ENCODE assay signal across 8 mouse cellular contexts in genomic region chr16:87494955-87495655, GRCm38 (mm10). TPM values are rescaled to one million over a fixed set of nuclear protein-coding genes. Genes with fewer than 3 reads are reported as not detected.
DNase-seq lines count a peak whose midpoint lies in the region; ATAC-seq and TF ChIP-seq lines count a peak whose summit lies in the region.

No protein-coding gene starts in this region.

- WGBS in forebrain, postnatal 0 days, result under 1% methylated on average over 39 of the region's 39 CpGs
- under 1% methylated on average over 39 of the region's 39 CpGs for WGBS in liver, embryonic 15.5 days (ENCODE audit: insufficient replicate concordance)
- under 1% methylated on average over 35 of the region's 39 CpGs for WGBS in stomach, postnatal 0 days

- H3K36me3 ChIP-seq in forebrain, postnatal 0 days (ENCODE audit: insufficient read depth), result peaks cover 34% of the 10 kb centered on the region
- H3K36me3 ChIP-seq in liver, embryonic 15.5 days (replicated peaks), result peaks cover 41% of the 10 kb centered on the region
- peaks cover 11% of the 10 kb centered on the region for H3K36me3 ChIP-seq in stomach, postnatal 0 days (ENCODE audit: control insufficient read depth, insufficient read depth, low read length)

- no peak for TF ChIP-seq EP300 in stomach, postnatal 0 days (optimal IDR thresholded peaks at IDR 0.05)

- no peak for TF ChIP-seq CTCF in forebrain, postnatal 0 days (IDR thresholded peaks at IDR 0.05; ENCODE audit: low read depth)
- TF ChIP-seq CTCF in stomach, postnatal 0 days (IDR thresholded peaks at IDR 0.05; ENCODE audit: low read depth), result no peak

- peak overlapping the region; percentile 92 for H3K27ac ChIP-seq in forebrain, postnatal 0 days (ENCODE audit: low read depth, low read length)
- peak overlapping the region; percentile 82 for H3K27ac ChIP-seq in liver, embryonic 15.5 days (replicated peaks)
- peak overlapping the region; percentile 92 for H3K27ac ChIP-seq in stomach, postnatal 0 days (replicated peaks)

- H3K27me3 ChIP-seq in forebrain, postnatal 0 days (ENCODE audit: insufficient read depth, low read length), result no peaks in the 10 kb centered on the region
- H3K27me3 ChIP-seq in liver, embryonic 15.5 days, result no peaks in the 10 kb centered on the region
- no peaks in the 10 kb centered on the region for H3K27me3 ChIP-seq in stomach, postnatal 0 days (ENCODE audit: control insufficient read depth, insufficient read depth, low read length)

- H3K4me1 ChIP-seq in forebrain, postnatal 0 days (ENCODE audit: insufficient read depth), result peaks cover 9% of the 10 kb centered on the region; the same call in 1 of the 2 replicates
- H3K4me1 ChIP-seq in liver, embryonic 15.5 days (replicated peaks), result peaks cover 20% of the 10 kb centered on the region
- peaks cover 3% of the 10 kb centered on the region for H3K4me1 ChIP-seq in stomach, postnatal 0 days (replicated peaks; ENCODE audit: control insufficient read depth, insufficient read depth)

- peak overlapping the region; percentile 67 for H3K4me2 ChIP-seq in forebrain, postnatal 0 days (ENCODE audit: low read depth)
- peak overlapping the region; percentile 85 for H3K4me2 ChIP-seq in liver, embryonic 15.5 days
- peak overlapping the region; percentile 75 for H3K4me2 ChIP-seq in stomach, postnatal 0 days (replicated peaks; ENCODE audit: low read depth)

- DNase-seq in embryo, embryonic 10 days (ENCODE audit: low spot score), result peak; percentile 22
- DNase-seq in embryo, embryonic 9.5 days (ENCODE audit: extremely low spot score), result no peak
- peak; percentile 47 to 56 for DNase-seq in right cerebral cortex, postnatal 10 days (ENCODE audit: low spot score in 2 of 2)
- no peak for DNase-seq in right cerebral cortex, postnatal 25 days
- no peak for DNase-seq in forebrain, postnatal 0 days
- no peak for DNase-seq in stomach, postnatal 0 days (ENCODE audit: low spot score)

- no peaks in the 10 kb centered on the region for H3K9me3 ChIP-seq in forebrain, postnatal 0 days (ENCODE audit: low read length)
- no peaks in the 10 kb centered on the region for H3K9me3 ChIP-seq in liver, embryonic 15.5 days (replicated peaks)
- no peaks in the 10 kb centered on the region for H3K9me3 ChIP-seq in stomach, postnatal 0 days (ENCODE audit: control insufficient read depth, low read length)

- peak overlapping the region; percentile 97 for H3K4me3 ChIP-seq in forebrain, postnatal 0 days (ENCODE audit: low read depth, low read length)
- H3K4me3 ChIP-seq in liver, embryonic 15.5 days (replicated peaks), result peak overlapping the region; percentile 99
- peak overlapping the region; percentile 95 for H3K4me3 ChIP-seq in stomach, postnatal 0 days (ENCODE audit: low read depth, low read length)

- ATAC-seq in forebrain, postnatal 0 days, result no peak
- peak; percentile 54 for ATAC-seq in liver, embryonic 15.5 days (ENCODE audit: insufficient read depth)
- ATAC-seq in stomach, postnatal 0 days (ENCODE audit: low FRiP score, low TSS enrichment), result peak; percentile 56
- no peak for ATAC-seq in CD4-positive, CD25-positive, alpha-beta regulatory T cell, adult 4 months

- H3K9ac ChIP-seq in forebrain, postnatal 0 days, result peak overlapping the region; percentile 95
- peak overlapping the region; percentile 97 for H3K9ac ChIP-seq in liver, embryonic 15.5 days
- H3K9ac ChIP-seq in stomach, postnatal 0 days (ENCODE audit: low read length), result peak overlapping the region; percentile 98

RNA-seq across cellular contexts. Expression of gene Cct8, which starts 0.6 kb away (rescaled TPM):
- total RNA-seq in forebrain, postnatal 0 days (2014; rRNA removed), result 211 and 215 TPM in 2 replicates
- polyA plus RNA-seq in forebrain, postnatal 0 days (2015; fragmentation: Nextera tagmentation; extraction: Ambion mirVana), result 351 and 371 TPM in 2 replicates
- 208 and 220 TPM in 2 replicates for polyA plus RNA-seq in liver, embryonic 15.5 days (2015; fragmentation: Nextera tagmentation; extraction: Ambion mirVana)
- 173 and 181 TPM in 2 replicates for polyA plus RNA-seq in stomach, postnatal 0 days (2015; fragmentation: Nextera tagmentation; extraction: Ambion mirVana)
- polyA plus RNA-seq in CD4-positive, CD25-positive, alpha-beta regulatory T cell, adult 4 months (2017; shearing (Covaris generic)), result 100 to 1,000 TPM; 381 to 398 TPM

RNA-seq across cellular contexts. Expression of gene Usp16, which starts 40.6 kb away (rescaled TPM):
- 51.9 and 66.0 TPM in 2 replicates for total RNA-seq in forebrain, postnatal 0 days (2014; rRNA removed)
- 42.9 and 46.2 TPM in 2 replicates for polyA plus RNA-seq in forebrain, postnatal 0 days (2015; fragmentation: Nextera tagmentation; extraction: Ambion mirVana)
- 15.3 and 16.6 TPM in 2 replicates for polyA plus RNA-seq in liver, embryonic 15.5 days (2015; fragmentation: Nextera tagmentation; extraction: Ambion mirVana)
- polyA plus RNA-seq in stomach, postnatal 0 days (2015; fragmentation: Nextera tagmentation; extraction: Ambion mirVana), result 37.0 and 40.1 TPM in 2 replicates
- polyA plus RNA-seq in CD4-positive, CD25-positive, alpha-beta regulatory T cell, adult 4 months (2017; shearing (Covaris generic)), result 10 to 100 TPM; 37.1 to 61.1 TPM

RNA-seq across cellular contexts. Expression of gene Rwdd2b, which starts 54.7 kb away (rescaled TPM):
- 8.2 and 11.0 TPM in 2 replicates for total RNA-seq in forebrain, postnatal 0 days (2014; rRNA removed)
- 13.7 and 18.0 TPM in 2 replicates for polyA plus RNA-seq in forebrain, postnatal 0 days (2015; fragmentation: Nextera tagmentation; extraction: Ambion mirVana)
- 3.9 and 4.2 TPM in 2 replicates for polyA plus RNA-seq in liver, embryonic 15.5 days (2015; fragmentation: Nextera tagmentation; extraction: Ambion mirVana)
- polyA plus RNA-seq in stomach, postnatal 0 days (2015; fragmentation: Nextera tagmentation; extraction: Ambion mirVana), result 6.9 and 7.5 TPM in 2 replicates
- 10 to 100 TPM in 1 of 2 experiments, 1 to 10 TPM in 1; 9.2 to 12.8 TPM for polyA plus RNA-seq in CD4-positive, CD25-positive, alpha-beta regulatory T cell, adult 4 months (2017; shearing (Covaris generic))

RNA-seq across cellular contexts. Expression of gene Map3k7cl, which starts 58.0 kb away (rescaled TPM):
- total RNA-seq in forebrain, postnatal 0 days (2014; rRNA removed), result 0.15 TPM in 1 of 2 replicates, not detected in the other
- not detected in 2 replicates for polyA plus RNA-seq in forebrain, postnatal 0 days (2015; fragmentation: Nextera tagmentation; extraction: Ambion mirVana)
- polyA plus RNA-seq in liver, embryonic 15.5 days (2015; fragmentation: Nextera tagmentation; extraction: Ambion mirVana), result not detected in 2 replicates
- polyA plus RNA-seq in stomach, postnatal 0 days (2015; fragmentation: Nextera tagmentation; extraction: Ambion mirVana), result 0.19 and 0.58 TPM in 2 replicates
- not detected for polyA plus RNA-seq in CD4-positive, CD25-positive, alpha-beta regulatory T cell, adult 4 months (2017; shearing (Covaris generic))

Comparison
In these comparisons a context has a peak if more than half of its experiments do, and no peak if none do; other contexts are left out.
1. DNase-seq: peak in embryo, embryonic 10 days (single experiment) and right cerebral cortex, postnatal 10 days (2 of 2); none in embryo, embryonic 9.5 days (single experiment), right cerebral cortex, postnatal 25 days (single experiment), forebrain, postnatal 0 days (single experiment) and stomach, postnatal 0 days (single experiment).
2. ATAC-seq: peak in liver, embryonic 15.5 days (single experiment) and stomach, postnatal 0 days (single experiment); none in forebrain, postnatal 0 days (single experiment) and CD4-positive, CD25-positive, alpha-beta regulatory T cell, adult 4 months (single experiment).
3. Peak in every context shown above with its lines, with median percentiles within 50 percentile points of each other: H3K27ac ChIP-seq, H3K4me2 ChIP-seq, H3K4me3 ChIP-seq and H3K9ac ChIP-seq.